Mouse (Mus musculus): ENCODE measurements at regions not wholly inside any gene's neighbourhood (a gene's known extent, or its start where the extent isn't known, plus 50 kb on each side); places are given as distances from the start of the nearest gene placed in this dataset.

DNA sequence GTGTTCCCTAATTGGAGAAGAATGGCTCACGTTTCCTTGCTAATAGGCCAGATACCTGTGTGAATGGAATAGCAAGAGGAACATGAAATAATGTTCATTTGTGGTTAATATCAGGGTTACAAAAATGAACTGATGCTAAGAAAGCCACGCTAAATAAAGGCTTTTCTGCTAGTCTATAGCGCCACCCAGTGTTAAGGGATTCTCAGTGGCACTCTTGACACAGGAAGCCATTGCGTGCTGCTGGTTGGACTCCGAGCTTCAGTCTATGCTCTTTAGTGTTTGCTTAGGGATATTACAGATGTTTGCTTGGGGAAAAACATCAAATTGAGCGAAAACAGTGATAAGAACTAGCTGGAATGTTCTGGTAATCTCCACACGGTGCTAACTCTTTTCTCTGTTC, 1008.3 kb downstream of the Tecrl start:
- Histone ChIP-seq H3K4me2 (replicated peaks; ENCODE audit: low read depth, low read length) (0 out of 2 replicates have a peak overlapping the region, but pooled peaks have one; percentile 10), H3K9me3 (ENCODE audit: control insufficient read depth, low read depth, low read length) (no peaks in the 10 kb centered on the region), H3K36me3 (ENCODE audit: control insufficient read depth, insufficient read depth, low read length) (no peaks in the 10 kb centered on the region), H3K4me3 (ENCODE audit: low read depth, low read length) (no peak overlapping the region), H3K27ac (ENCODE audit: low read length) (no peak overlapping the region), H3K4me1 (ENCODE audit: control insufficient read depth, insufficient read depth, low read length) (no peaks in the 10 kb centered on the region), H3K27me3 (ENCODE audit: control insufficient read depth, insufficient read depth, low read length) (no peaks in the 10 kb centered on the region), H3K9ac (replicated peaks; ENCODE audit: low read depth, low read length) (no peak overlapping the region)
- 7% methylated on average over 7 of the region's 7 CpGs for WGBS
- ATAC-seq (ENCODE audit: insufficient number of reproducible peaks, insufficient read depth, low FRiP score, low read depth): 0 out of 2 replicates have a peak, but pooled peaks have one; percentile 37

DNA sequence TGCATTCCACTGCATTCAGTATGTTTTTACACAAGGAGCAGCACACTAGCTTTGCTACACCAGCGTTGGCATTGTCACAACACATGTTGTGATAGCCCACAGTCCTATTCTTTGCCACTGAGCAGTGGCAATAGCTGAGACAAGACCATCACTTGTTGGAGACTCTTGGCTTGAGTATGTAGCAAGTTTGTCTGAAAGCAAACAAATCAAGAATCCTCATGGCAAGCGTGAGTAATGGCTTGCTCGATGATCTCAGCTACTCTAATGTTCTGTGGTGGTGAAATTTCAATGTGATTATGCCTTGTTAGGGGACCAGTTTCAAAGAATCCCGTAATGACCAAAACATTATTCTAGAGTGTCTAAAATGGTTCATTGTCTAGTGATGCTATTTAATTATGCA, 1030.6 kb downstream of the Tecrl start:
- Histone ChIP-seq H3K9ac (replicated peaks; ENCODE audit: low read depth, low read length) (no peak overlapping the region), H3K36me3 (ENCODE audit: control insufficient read depth, insufficient read depth, low read length) (no peaks in the 10 kb centered on the region), H3K4me1 (ENCODE audit: control insufficient read depth, insufficient read depth, low read length) (no peaks in the 10 kb centered on the region), H3K4me2 (replicated peaks; ENCODE audit: low read depth, low read length) (no peak overlapping the region), H3K4me3 (ENCODE audit: low read depth, low read length) (no peak overlapping the region), H3K27ac (ENCODE audit: low read length) (no peak overlapping the region), H3K27me3 (ENCODE audit: control insufficient read depth, insufficient read depth, low read length) (no peaks in the 10 kb centered on the region), H3K9me3 (ENCODE audit: control insufficient read depth, low read depth, low read length) (no peaks in the 10 kb centered on the region)
- no peak for ATAC-seq (ENCODE audit: insufficient number of reproducible peaks, insufficient read depth, low FRiP score, low read depth)
- 83% methylated on average over 4 of the region's 4 CpGs for WGBS

DNA sequence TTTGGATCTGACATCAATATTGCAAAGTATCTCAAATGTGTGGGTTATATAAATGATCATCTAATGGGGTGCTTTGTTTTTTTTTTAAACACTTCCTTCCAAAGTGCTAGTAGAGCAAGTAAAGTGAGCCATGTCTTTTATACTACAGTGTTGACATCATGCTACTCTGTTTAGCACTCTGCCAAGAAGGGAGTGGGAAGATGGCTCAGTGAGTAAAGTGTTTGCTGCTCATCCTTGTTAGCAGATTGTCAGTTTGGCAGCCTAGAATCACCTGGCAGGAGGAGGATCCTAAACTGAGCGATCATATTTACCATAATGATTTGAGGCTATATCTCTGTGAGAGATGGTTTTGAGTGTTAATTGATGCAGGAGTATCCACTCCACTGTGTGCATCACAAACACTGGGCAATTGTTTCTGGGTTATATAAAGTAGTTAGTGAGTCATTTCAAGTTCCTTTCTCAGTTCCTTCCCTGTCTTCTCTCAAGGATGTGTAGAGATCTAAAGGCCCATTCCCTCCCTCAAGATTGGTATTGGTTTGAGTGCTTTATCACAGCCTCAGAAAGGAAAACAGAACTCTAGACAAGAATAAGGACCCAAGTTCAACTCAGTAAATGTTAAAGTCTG, 1035.2 kb downstream of the Tecrl start:
- Histone ChIP-seq H3K9me3 (ENCODE audit: control insufficient read depth, low read depth, low read length) (no peaks in the 10 kb centered on the region), H3K9ac (replicated peaks; ENCODE audit: low read depth, low read length) (no peak overlapping the region), H3K4me1 (ENCODE audit: control insufficient read depth, insufficient read depth, low read length) (no peaks in the 10 kb centered on the region), H3K4me3 (ENCODE audit: low read depth, low read length) (no peak overlapping the region), H3K27ac (ENCODE audit: low read length) (no peak overlapping the region), H3K36me3 (ENCODE audit: control insufficient read depth, insufficient read depth, low read length) (no peaks in the 10 kb centered on the region), H3K4me2 (replicated peaks; ENCODE audit: low read depth, low read length) (no peak overlapping the region), H3K27me3 (ENCODE audit: control insufficient read depth, insufficient read depth, low read length) (no peaks in the 10 kb centered on the region)
- ATAC-seq (ENCODE audit: insufficient number of reproducible peaks, insufficient read depth, low FRiP score, low read depth): no peak
- WGBS: 83% methylated on average over 1 of the region's 1 CpGs

DNA sequence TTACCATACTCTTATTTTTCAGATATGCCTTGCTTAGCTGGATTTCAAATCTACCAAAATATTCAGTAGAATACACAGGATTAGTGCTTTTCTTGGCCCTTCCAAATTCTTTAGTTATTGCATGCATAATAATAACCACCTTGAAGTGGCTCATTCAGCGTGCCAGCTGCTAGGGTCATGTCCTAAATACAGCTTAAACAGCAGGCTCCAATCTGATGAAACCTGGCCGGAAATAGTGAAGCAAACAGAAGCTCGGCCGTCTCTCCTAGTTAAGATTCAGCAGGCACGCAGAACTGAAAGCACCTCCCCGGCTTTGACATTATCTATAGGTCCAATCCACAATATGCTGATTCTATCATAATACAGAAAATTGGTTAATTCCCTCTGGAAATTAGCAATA, 1042.9 kb downstream of the Tecrl start:
- Histone ChIP-seq H3K4me2 (replicated peaks; ENCODE audit: low read depth, low read length) (no peak overlapping the region), H3K27me3 (ENCODE audit: control insufficient read depth, insufficient read depth, low read length) (no peaks in the 10 kb centered on the region), H3K4me3 (ENCODE audit: low read depth, low read length) (no peak overlapping the region), H3K9ac (replicated peaks; ENCODE audit: low read depth, low read length) (no peak overlapping the region), H3K9me3 (ENCODE audit: control insufficient read depth, low read depth, low read length) (no peaks in the 10 kb centered on the region), H3K36me3 (ENCODE audit: control insufficient read depth, insufficient read depth, low read length) (no peaks in the 10 kb centered on the region), H3K27ac (ENCODE audit: low read length) (no peak overlapping the region), H3K4me1 (ENCODE audit: control insufficient read depth, insufficient read depth, low read length) (no peaks in the 10 kb centered on the region)
- WGBS: 33% methylated on average over 6 of the region's 6 CpGs
- no peak for ATAC-seq (ENCODE audit: insufficient number of reproducible peaks, insufficient read depth, low FRiP score, low read depth)

DNA sequence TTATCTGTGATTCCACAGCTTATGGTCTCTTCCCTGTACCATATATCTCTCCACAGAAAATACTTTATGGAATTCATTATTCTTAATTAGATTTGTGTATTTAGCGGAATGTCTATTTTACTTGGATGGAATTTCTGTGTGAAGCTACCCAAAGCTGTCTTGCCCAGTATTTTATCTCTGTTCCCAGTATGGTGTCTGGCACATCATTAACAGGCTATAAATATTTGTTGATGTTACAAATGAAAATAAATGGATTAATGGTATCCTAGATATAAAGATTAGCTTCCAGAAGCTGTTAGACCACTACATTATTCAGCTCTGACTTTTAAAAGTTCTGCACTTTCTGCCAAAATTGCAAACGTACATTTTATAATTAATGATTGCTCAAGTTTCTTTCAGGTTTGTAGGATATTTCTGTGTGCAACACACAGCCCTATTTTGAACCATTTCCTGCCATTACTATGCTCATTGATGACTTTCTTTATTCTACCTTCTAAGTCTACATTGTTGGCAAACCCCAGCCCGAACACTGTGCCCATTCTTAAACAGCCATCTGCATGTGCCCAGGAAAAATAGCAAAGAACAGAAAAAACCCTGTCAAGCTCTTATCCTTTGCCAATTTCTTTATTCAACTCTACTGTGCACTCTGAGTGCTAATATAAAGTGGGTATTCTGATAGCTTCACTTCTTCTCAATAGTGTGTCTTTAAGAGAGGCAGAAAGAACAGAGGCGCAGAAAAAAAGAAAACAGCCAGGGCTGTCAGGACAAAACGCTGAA, 1066.7 kb downstream of the Tecrl start:
- no peaks in the 10 kb centered on the region for H3K36me3 ChIP-seq (ENCODE audit: control insufficient read depth, insufficient read depth, low read length)
- no peak overlapping the region for H3K4me2 ChIP-seq (replicated peaks; ENCODE audit: low read depth, low read length)
- no peaks in the 10 kb centered on the region for H3K27me3 ChIP-seq (ENCODE audit: control insufficient read depth, insufficient read depth, low read length)
- no peaks in the 10 kb centered on the region for H3K9me3 ChIP-seq (ENCODE audit: control insufficient read depth, low read depth, low read length)
- no peak for ATAC-seq (ENCODE audit: insufficient number of reproducible peaks, insufficient read depth, low FRiP score, low read depth)
- no peaks in the 10 kb centered on the region for H3K4me1 ChIP-seq (ENCODE audit: control insufficient read depth, insufficient read depth, low read length)
- 68% methylated on average over 5 of the region's 5 CpGs for WGBS
- no peak overlapping the region for H3K9ac ChIP-seq (replicated peaks; ENCODE audit: low read depth, low read length)
- H3K27ac ChIP-seq (ENCODE audit: low read length): no peak overlapping the region
- H3K4me3 ChIP-seq (ENCODE audit: low read depth, low read length): no peak overlapping the region

DNA sequence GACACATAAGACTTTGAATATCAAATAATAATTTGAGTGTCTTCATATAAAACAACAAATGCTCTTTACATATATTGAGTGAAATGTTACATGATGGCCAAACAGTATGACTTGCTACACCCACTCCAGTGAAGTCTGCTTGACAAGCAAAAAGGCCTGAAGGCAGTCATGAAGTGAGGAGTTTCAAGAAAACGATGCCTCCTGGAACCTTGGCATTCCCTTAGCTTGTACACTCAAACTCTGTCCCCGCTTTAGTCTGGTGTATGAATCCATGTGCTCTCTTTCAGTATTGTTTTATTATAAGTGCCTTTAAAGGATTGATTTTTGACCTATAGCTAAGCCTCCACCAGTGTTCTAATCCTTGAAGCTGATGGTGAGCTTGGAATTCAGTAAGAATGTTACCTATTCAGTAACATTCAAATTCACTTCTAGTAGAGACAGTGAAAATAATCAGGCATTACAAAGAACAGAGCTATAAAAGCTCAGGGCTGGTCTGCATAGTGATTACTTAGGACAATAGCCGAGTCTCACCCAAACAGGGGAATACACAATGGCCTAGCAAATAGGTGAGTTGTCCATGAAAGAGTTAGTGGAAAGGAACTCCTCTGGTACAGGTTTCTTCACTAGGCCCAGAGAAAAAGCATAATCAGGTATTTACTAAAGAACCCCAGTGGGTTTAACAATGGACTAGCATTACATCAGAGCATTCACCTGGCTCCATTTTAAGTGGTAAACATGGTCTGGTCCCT, 1101.5 kb downstream of the Tecrl start:
- Histone ChIP-seq H3K27me3 (ENCODE audit: control insufficient read depth, insufficient read depth, low read length) (no peaks in the 10 kb centered on the region), H3K4me1 (ENCODE audit: control insufficient read depth, insufficient read depth, low read length) (no peaks in the 10 kb centered on the region), H3K9ac (replicated peaks; ENCODE audit: low read depth, low read length) (no peak overlapping the region), H3K4me2 (replicated peaks; ENCODE audit: low read depth, low read length) (no peak overlapping the region), H3K9me3 (ENCODE audit: control insufficient read depth, low read depth, low read length) (no peaks in the 10 kb centered on the region), H3K27ac (ENCODE audit: low read length) (no peak overlapping the region), H3K36me3 (ENCODE audit: control insufficient read depth, insufficient read depth, low read length) (no peaks in the 10 kb centered on the region), H3K4me3 (ENCODE audit: low read depth, low read length) (no peak overlapping the region)
- ATAC-seq (ENCODE audit: insufficient number of reproducible peaks, insufficient read depth, low FRiP score, low read depth): no peak
- 88% methylated on average over 3 of the region's 3 CpGs for WGBS

DNA sequence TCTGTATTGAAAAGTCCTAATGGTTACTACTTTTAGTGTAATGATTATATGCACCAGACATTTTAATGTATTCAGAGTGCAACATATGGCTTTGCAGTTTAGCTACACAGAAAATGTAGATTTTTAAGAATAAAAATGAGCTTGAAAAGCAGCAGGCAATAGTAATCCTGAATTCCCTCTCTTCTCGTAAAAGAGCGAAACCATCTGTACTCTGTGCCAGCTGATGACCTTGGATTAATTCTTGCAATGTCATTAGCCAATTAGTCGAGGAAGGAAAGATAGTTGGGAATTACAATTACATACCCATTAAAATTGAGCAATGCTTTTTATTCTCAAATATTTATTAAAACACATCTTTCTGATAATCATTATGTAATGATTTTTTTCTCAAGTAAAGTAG, 1128.7 kb downstream of the Tecrl start:
- no peaks in the 10 kb centered on the region for H3K27me3 ChIP-seq (ENCODE audit: control insufficient read depth, insufficient read depth, low read length)
- no peak overlapping the region for H3K4me2 ChIP-seq (replicated peaks; ENCODE audit: low read depth, low read length)
- ATAC-seq (ENCODE audit: insufficient number of reproducible peaks, insufficient read depth, low FRiP score, low read depth): no peak
- no peaks in the 10 kb centered on the region for H3K36me3 ChIP-seq (ENCODE audit: control insufficient read depth, insufficient read depth, low read length)
- 85% methylated on average over 3 of the region's 3 CpGs for WGBS
- H3K9me3 ChIP-seq (ENCODE audit: control insufficient read depth, low read depth, low read length): no peaks in the 10 kb centered on the region
- no peak overlapping the region for H3K9ac ChIP-seq (replicated peaks; ENCODE audit: low read depth, low read length)
- H3K4me1 ChIP-seq (ENCODE audit: control insufficient read depth, insufficient read depth, low read length): no peaks in the 10 kb centered on the region
- no peak overlapping the region for H3K4me3 ChIP-seq (ENCODE audit: low read depth, low read length)
- H3K27ac ChIP-seq (ENCODE audit: low read length): no peak overlapping the region

DNA sequence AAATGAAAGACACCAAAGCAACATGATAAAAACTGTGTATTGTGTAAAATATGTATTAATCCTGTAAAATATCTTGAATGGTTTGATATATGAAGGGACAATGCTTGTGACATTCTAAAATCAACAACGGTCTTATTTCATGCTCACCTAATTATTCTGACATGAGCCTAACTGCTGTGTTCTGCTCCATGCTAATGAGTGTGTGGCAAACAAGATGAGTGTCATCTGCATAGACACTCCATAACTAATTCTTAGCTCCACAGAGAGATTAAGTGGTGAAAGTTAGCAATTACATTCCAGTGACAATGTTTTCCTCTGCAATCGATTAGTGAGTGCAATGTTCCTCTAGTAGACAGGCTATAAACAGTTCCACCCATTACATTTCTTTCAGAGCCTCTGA, 1131.4 kb downstream of the Tecrl start:
- WGBS: 87% methylated on average over 2 of the region's 2 CpGs
- ATAC-seq (ENCODE audit: insufficient number of reproducible peaks, insufficient read depth, low FRiP score, low read depth): no peak
- H3K4me3 ChIP-seq (ENCODE audit: low read depth, low read length): no peak overlapping the region

More for the DNA sequence above, 1131.4 kb downstream of the Tecrl start:
- Histone ChIP-seq H3K27me3 (ENCODE audit: control insufficient read depth, insufficient read depth, low read length) (no peaks in the 10 kb centered on the region), H3K9me3 (ENCODE audit: control insufficient read depth, low read depth, low read length) (no peaks in the 10 kb centered on the region), H3K4me1 (ENCODE audit: control insufficient read depth, insufficient read depth, low read length) (no peaks in the 10 kb centered on the region), H3K36me3 (ENCODE audit: control insufficient read depth, insufficient read depth, low read length) (no peaks in the 10 kb centered on the region), H3K9ac (replicated peaks; ENCODE audit: low read depth, low read length) (no peak overlapping the region), H3K4me2 (replicated peaks; ENCODE audit: low read depth, low read length) (no peak overlapping the region), H3K27ac (ENCODE audit: low read length) (no peak overlapping the region)

Data from stomach, embryonic 14.5 days (tissue).